Mouse (Mus musculus) spleen, adult 12 weeks (tissue): ENCODE data around the gene Med13l.

Experiments
- DNase-seq: peaks from one replicate; pipeline ENCODE4 v3.0.0; 2022; ENCODE audit warnings: low spot score

Med13l gene

GRCm38 (mm10) chr5:118693996-118694395, 133.5 kb downstream of the Med13l start:
- no peak for DNase-seq

GRCm38 (mm10) chr5:118697073-118697472, 136.6 kb downstream of the Med13l start:
- DNase-seq, result no peak

- DNase-seq, result no peak
Measured at GRCm38 (mm10) chr5:118700978-118701377, 140.5 kb downstream of the Med13l start.

- DNase-seq, result no peak
Measured at GRCm38 (mm10) chr5:118702674-118703073, 142.2 kb downstream of the Med13l start.

- DNase-seq, result no peak
Measured at GRCm38 (mm10) chr5:118704148-118704547, 143.7 kb downstream of the Med13l start.

- DNase-seq, result no peak
Measured at GRCm38 (mm10) chr5:118704960-118705359, 144.5 kb downstream of the Med13l start.

GRCm38 (mm10) chr5:118706009-118706408, 145.5 kb downstream of the Med13l start:
- no peak for DNase-seq

GRCm38 (mm10) chr5:118706414-118706813, 145.9 kb downstream of the Med13l start:
- no peak for DNase-seq

- DNase-seq, result no peak
Measured at GRCm38 (mm10) chr5:118707501-118707900, 147.0 kb downstream of the Med13l start.

- peak; percentile 60 for DNase-seq
Measured at GRCm38 (mm10) chr5:118708215-118708949, 147.9 kb downstream of the Med13l start.

GRCm38 (mm10) chr5:118709847-118710251, 149.4 kb downstream of the Med13l start:
- DNase-seq, result no peak

GRCm38 (mm10) chr5:118715518-118715917, 155.0 kb downstream of the Med13l start:
- no peak for DNase-seq

- no peak for DNase-seq
Measured at GRCm38 (mm10) chr5:118716295-118717271, 156.1 kb downstream of the Med13l start.

- no peak for DNase-seq
Measured at GRCm38 (mm10) chr5:118717456-118717855, 157.0 kb downstream of the Med13l start.

GRCm38 (mm10) chr5:118718070-118718469, 157.6 kb downstream of the Med13l start:
- no peak for DNase-seq

GRCm38 (mm10) chr5:118721416-118721815, 160.9 kb downstream of the Med13l start:
- DNase-seq, result no peak

GRCm38 (mm10) chr5:118721848-118722247, 161.4 kb downstream of the Med13l start:
- no peak for DNase-seq

- DNase-seq, result no peak
Measured at GRCm38 (mm10) chr5:118722456-118722855, 162.0 kb downstream of the Med13l start.

- no peak for DNase-seq
Measured at GRCm38 (mm10) chr5:118725425-118725824, 164.9 kb downstream of the Med13l start.

GRCm38 (mm10) chr5:118725886-118726505, 165.5 kb downstream of the Med13l start:
- DNase-seq, result no peak

GRCm38 (mm10) chr5:118727336-118727735, 166.9 kb downstream of the Med13l start:
- DNase-seq, result no peak

GRCm38 (mm10) chr5:118732221-118732620, 171.7 kb downstream of the Med13l start:
- DNase-seq, result no peak
